8 mouse cellular contexts compared by ENCODE assay signal in genomic region chr8:70234781-70235128, GRCm38 (mm10). TPM values are rescaled to one million over a fixed set of nuclear protein-coding genes. Genes with fewer than 3 reads are reported as not detected.
DNase-seq lines count a peak whose midpoint lies in the region; ATAC-seq and TF ChIP-seq lines count a peak whose summit lies in the region.

No protein-coding gene starts in this region.

- WGBS in heart, embryonic 11.5 days (ENCODE audit: insufficient replicate concordance) = under 1% methylated on average over 15 of the region's 15 CpGs
- WGBS in forebrain, embryonic 14.5 days = under 1% methylated on average over 15 of the region's 15 CpGs
- WGBS in liver, embryonic 15.5 days (ENCODE audit: insufficient replicate concordance) = under 1% methylated on average over 15 of the region's 15 CpGs

- H3K4me3 ChIP-seq in heart, embryonic 11.5 days (ENCODE audit: low read depth, low read length) = peak overlapping the region; percentile 75
- H3K4me3 ChIP-seq in CH12.LX (replicated peaks in 1 of 3; ENCODE audit: low read depth in 2 of 3, low read length in 2 of 3, poor library complexity in 1 of 3) = peak overlapping the region; percentile 72 to 89 (median 84)
- H3K4me3 ChIP-seq in forebrain, embryonic 14.5 days (ENCODE audit: low read depth, low read length) = peak overlapping the region; percentile 61
- peak overlapping the region; percentile 67 for H3K4me3 ChIP-seq in liver, embryonic 15.5 days (replicated peaks)

- no peak for TF ChIP-seq POLR2A in CH12.LX (IDR thresholded peaks at IDR 0.05; ENCODE audit: low read depth, low read length)

- peaks cover 8% of the 10 kb centered on the region for H3K36me3 ChIP-seq in heart, embryonic 11.5 days (ENCODE audit: control insufficient read depth, insufficient read depth, low read length)
- H3K36me3 ChIP-seq in CH12.LX (replicated peaks in 1 of 2; ENCODE audit: control insufficient read depth in 1 of 2, insufficient read depth in 1 of 2, low read length in 1 of 2) = peaks cover 31 to 54% of the 10 kb centered on the region in 2 experiments
- peaks cover 48% of the 10 kb centered on the region for H3K36me3 ChIP-seq in forebrain, embryonic 14.5 days (ENCODE audit: control insufficient read depth, insufficient read depth, low read length)
- H3K36me3 ChIP-seq in liver, embryonic 15.5 days (replicated peaks) = peaks cover 46% of the 10 kb centered on the region

- no peak for TF ChIP-seq EP300 in CH12.LX (IDR thresholded peaks at IDR 0.05; ENCODE audit: low read length)

- TF ChIP-seq CTCF in CH12.LX (conservative IDR thresholded peaks at IDR 0.05 in 1 of 2, IDR thresholded peaks at IDR 0.05 in 1 of 2; ENCODE audit: low read depth in 2 of 2, low read length in 2 of 2) = no peak

- H3K27ac ChIP-seq in heart, embryonic 11.5 days (ENCODE audit: low read depth, low read length) = peak overlapping the region; percentile 87
- H3K27ac ChIP-seq in CH12.LX (ENCODE audit: insufficient read depth, low read depth) = peak overlapping the region; percentile 78
- H3K27ac ChIP-seq in forebrain, embryonic 14.5 days (ENCODE audit: low read depth, low read length) = peak overlapping the region; percentile 86
- peak overlapping the region; percentile 93 for H3K27ac ChIP-seq in liver, embryonic 15.5 days (replicated peaks)

- in situ Hi-C loops in CH12.LX (cut with MboI; ENCODE audit: low pct_ligation_motif_present, low pct_unique_long_range_greater_than_20kb, low sequenced_read_pairs) = no loop called here

- no peak for DNase-seq in heart, postnatal 36 days
- DNase-seq in CH12.LX (ENCODE audit: extremely low read depth) = no peak
- DNase-seq in forebrain, embryonic 14.5 days (ENCODE audit: low spot score) = no peak
- no peak for DNase-seq in B cell, adult 2 months
- no peak for DNase-seq in right cerebral cortex, postnatal 10 days (ENCODE audit: low spot score in 2 of 2)

- dilution Hi-C loops in CH12.LX (cut with MboI; ENCODE audit: extremely low pct_ligation_motif_present, extremely low pct_unique_long_range_greater_than_20kb, low sequenced_read_pairs) = no loop called here

- intact Hi-C loops in heart, postnatal 36 days (cut with DNase I) = no loop called here

- H3K4me1 ChIP-seq in heart, embryonic 11.5 days (ENCODE audit: control insufficient read depth, insufficient read depth, low read length) = peaks cover 10% of the 10 kb centered on the region
- peaks cover 3 to 32% of the 10 kb centered on the region in 2 experiments for H3K4me1 ChIP-seq in CH12.LX (ENCODE audit: control insufficient read depth in 1 of 2, insufficient read depth in 2 of 2)
- peaks cover 16% of the 10 kb centered on the region for H3K4me1 ChIP-seq in forebrain, embryonic 14.5 days (ENCODE audit: control insufficient read depth, insufficient read depth, low read length)
- H3K4me1 ChIP-seq in liver, embryonic 15.5 days (replicated peaks) = peaks cover 55% of the 10 kb centered on the region

- ATAC-seq in heart, embryonic 11.5 days (replicated peaks; ENCODE audit: insufficient number of reproducible peaks, low FRiP score, low TSS enrichment) = no peak
- no peak for ATAC-seq in forebrain, embryonic 14.5 days
- ATAC-seq in liver, embryonic 15.5 days (ENCODE audit: insufficient read depth) = no peak
- no peak for ATAC-seq in inflammation-experienced regulatory T-cells, adult 6 months

- peaks cover 6% of the 10 kb centered on the region for H3K79me2 ChIP-seq in CH12.LX (replicated peaks; ENCODE audit: control insufficient read depth, extremely low read depth, insufficient read depth, poor library complexity, severe bottlenecking)

- peak overlapping the region; percentile 83 for H3K4me2 ChIP-seq in heart, embryonic 11.5 days
- H3K4me2 ChIP-seq in CH12.LX (ENCODE audit: insufficient read depth, low read depth, poor library complexity, severe bottlenecking) = peak overlapping the region; percentile 59
- H3K4me2 ChIP-seq in forebrain, embryonic 14.5 days (ENCODE audit: low read length) = peak overlapping the region; percentile 52
- H3K4me2 ChIP-seq in liver, embryonic 15.5 days = peak overlapping the region; percentile 98

- no peaks in the 10 kb centered on the region for H3K9me3 ChIP-seq in heart, embryonic 11.5 days (replicated peaks; ENCODE audit: control insufficient read depth, low read length)
- no peaks in the 10 kb centered on the region for H3K9me3 ChIP-seq in CH12.LX (replicated peaks; ENCODE audit: low read length)
- H3K9me3 ChIP-seq in forebrain, embryonic 14.5 days (replicated peaks; ENCODE audit: control insufficient read depth, low read length) = no peaks in the 10 kb centered on the region
- no peaks in the 10 kb centered on the region for H3K9me3 ChIP-seq in liver, embryonic 15.5 days (replicated peaks)

- no peaks in the 10 kb centered on the region for H3K27me3 ChIP-seq in heart, embryonic 11.5 days (ENCODE audit: control insufficient read depth, insufficient read depth, low read length)
- no peaks in the 10 kb centered on the region for H3K27me3 ChIP-seq in CH12.LX (replicated peaks)
- no peaks in the 10 kb centered on the region for H3K27me3 ChIP-seq in forebrain, embryonic 14.5 days (replicated peaks; ENCODE audit: control insufficient read depth, insufficient read depth, low read length)
- no peaks in the 10 kb centered on the region for H3K27me3 ChIP-seq in liver, embryonic 15.5 days

- TF ChIP-seq RAD21 in CH12.LX (IDR thresholded peaks at IDR 0.05; ENCODE audit: low read depth, low read length) = no peak

- H3K9ac ChIP-seq in heart, embryonic 11.5 days (ENCODE audit: low read depth, low read length) = peak overlapping the region; percentile 87
- peak overlapping the region; percentile 97 for H3K9ac ChIP-seq in CH12.LX (ENCODE audit: insufficient read depth, low read depth)
- H3K9ac ChIP-seq in forebrain, embryonic 14.5 days (ENCODE audit: low read length) = peak overlapping the region; percentile 77
- peak overlapping the region; percentile 80 for H3K9ac ChIP-seq in liver, embryonic 15.5 days

TF ChIP-seq in CH12.LX, 34 proteins besides CTCF, POLR2A, EP300 and RAD21:
- TF ChIP-seq SIN3A (IDR thresholded peaks at IDR 0.05; ENCODE audit: low read length) = peak; percentile 74
- peak; percentile 1; the same call in 1 of the 2 replicates for TF ChIP-seq UBTF (IDR thresholded peaks at IDR 0.05; ENCODE audit: low read depth, low read length)
- no peak for TF ChIP-seq MXI1 (IDR thresholded peaks at IDR 0.05; ENCODE audit: low read depth, low read length)
- no peak for TF ChIP-seq E2F4 (IDR thresholded peaks at IDR 0.05; ENCODE audit: insufficient replicate concordance, low read depth, low read length)
- peak; percentile 43; the same call in 1 of the 2 replicates for TF ChIP-seq ZNF384 (IDR thresholded peaks at IDR 0.05; ENCODE audit: low read depth, low read length)

RNA-seq across cellular contexts. Expression of gene Armc6, which starts 0.5 kb away (rescaled TPM):
- polyA plus RNA-seq in heart, embryonic 11.5 days (2014; fragmentation: Nextera tagmentation; extraction: Ambion mirVana) = 17.6 and 17.8 TPM in 2 replicates
- total RNA-seq in heart, postnatal 36 days (2021) = 1 to 10 TPM; 6.2 to 7.0 TPM
- 31.1 and 39.2 TPM in 2 replicates for total RNA-seq in CH12.LX (2012; rRNA removed)
- total RNA-seq in CH12.LX (2014; rRNA removed) = 21.6 and 23.7 TPM in 2 replicates
- 20.0 and 20.7 TPM in 2 replicates for polyA plus RNA-seq in CH12.LX (2012; ENCODE audit: insufficient read length, low read depth)
- 79.2 and 96.7 TPM in 2 replicates for polyA plus RNA-seq in forebrain, embryonic 14.5 days (2014; fragmentation: Nextera tagmentation; extraction: Ambion mirVana)
- polyA plus RNA-seq in liver, embryonic 15.5 days (2015; fragmentation: Nextera tagmentation; extraction: Ambion mirVana) = 12.4 and 15.2 TPM in 2 replicates
- polyA plus RNA-seq in inflammation-experienced regulatory T-cells, adult 6 months (2017; shearing (Covaris generic)) = 1 to 10 TPM; 6.0 to 9.0 (median 6.4) TPM

RNA-seq across cellular contexts. Expression of gene Sugp2, which starts 0.7 kb away (rescaled TPM):
- 23.0 and 26.2 TPM in 2 replicates for polyA plus RNA-seq in heart, embryonic 11.5 days (2014; fragmentation: Nextera tagmentation; extraction: Ambion mirVana)
- total RNA-seq in heart, postnatal 36 days (2021) = 10 to 100 TPM; 41.4 to 43.0 TPM
- total RNA-seq in CH12.LX (2012; rRNA removed) = 22.4 and 23.6 TPM in 2 replicates
- total RNA-seq in CH12.LX (2014; rRNA removed) = 9.4 and 10.0 TPM in 2 replicates
- 20.1 and 21.4 TPM in 2 replicates for polyA plus RNA-seq in CH12.LX (2012; ENCODE audit: insufficient read length, low read depth)
- polyA plus RNA-seq in forebrain, embryonic 14.5 days (2014; fragmentation: Nextera tagmentation; extraction: Ambion mirVana) = 55.6 and 71.5 TPM in 2 replicates
- polyA plus RNA-seq in liver, embryonic 15.5 days (2015; fragmentation: Nextera tagmentation; extraction: Ambion mirVana) = 10.9 and 11.7 TPM in 2 replicates
- 10 to 100 TPM; 12.6 to 23.3 (median 20.8) TPM for polyA plus RNA-seq in inflammation-experienced regulatory T-cells, adult 6 months (2017; shearing (Covaris generic))

RNA-seq across cellular contexts. Expression of gene Slc25a42, which starts 22.6 kb away (rescaled TPM):
- 4.8 and 5.2 TPM in 2 replicates for polyA plus RNA-seq in heart, embryonic 11.5 days (2014; fragmentation: Nextera tagmentation; extraction: Ambion mirVana)
- total RNA-seq in heart, postnatal 36 days (2021) = 10 to 100 TPM; 53.2 to 66.7 TPM
- total RNA-seq in CH12.LX (2012; rRNA removed) (2.5 and 3.0 TPM in 2 replicates), CH12.LX (2014; rRNA removed) (0.63 and 0.80 TPM in 2 replicates)
- 2.9 and 3.4 TPM in 2 replicates for polyA plus RNA-seq in CH12.LX (2012; ENCODE audit: insufficient read length, low read depth)
- 2.3 and 3.3 TPM in 2 replicates for polyA plus RNA-seq in forebrain, embryonic 14.5 days (2014; fragmentation: Nextera tagmentation; extraction: Ambion mirVana)
- polyA plus RNA-seq in liver, embryonic 15.5 days (2015; fragmentation: Nextera tagmentation; extraction: Ambion mirVana) = 8.0 and 9.2 TPM in 2 replicates
- polyA plus RNA-seq in inflammation-experienced regulatory T-cells, adult 6 months (2017; shearing (Covaris generic)) = 10 to 100 TPM in 2 of 3 experiments, 1 to 10 TPM in 1; 5.1 to 15.7 (median 11.2) TPM

RNA-seq across cellular contexts. Expression of gene Homer3, which starts 47.9 kb away (rescaled TPM):
- 25.5 and 30.0 TPM in 2 replicates for polyA plus RNA-seq in heart, embryonic 11.5 days (2014; fragmentation: Nextera tagmentation; extraction: Ambion mirVana)
- 10 to 100 TPM in 1 of 2 experiments, 1 to 10 TPM in 1; 8.5 to 10.5 TPM for total RNA-seq in heart, postnatal 36 days (2021)
- total RNA-seq in CH12.LX (2012; rRNA removed) = 12.5 and 14.0 TPM in 2 replicates
- total RNA-seq in CH12.LX (2014; rRNA removed) = 7.5 and 9.0 TPM in 2 replicates
- 11.8 TPM in 2 replicates for polyA plus RNA-seq in CH12.LX (2012; ENCODE audit: insufficient read length, low read depth)
- polyA plus RNA-seq in forebrain, embryonic 14.5 days (2014; fragmentation: Nextera tagmentation; extraction: Ambion mirVana) = 31.5 and 42.8 TPM in 2 replicates
- polyA plus RNA-seq in liver, embryonic 15.5 days (2015; fragmentation: Nextera tagmentation; extraction: Ambion mirVana) = 4.9 and 5.9 TPM in 2 replicates
- polyA plus RNA-seq in inflammation-experienced regulatory T-cells, adult 6 months (2017; shearing (Covaris generic)) = under 1 TPM in 2 of 3 experiments, not detected in 1; 0.39 to 0.81 TPM
